Mouse (Mus musculus): ENCODE measurements around the gene Nckap1. TPM values are rescaled to one million over a fixed set of nuclear protein-coding genes. Genes with fewer than 3 reads are reported as not detected.

The Nckap1 gene
- polyA plus RNA-seq, 1 experiment from 2014 or later = 70.9 TPM

GRCm38 (mm10) chr2:80577286-80577685 lies 3.9 kb downstream of the Nckap1 start:
- DNase-seq (ENCODE audit: low spot score) (no peak), ATAC-seq (replicated peaks; ENCODE audit: low FRiP score) (no peak)
- Histone ChIP-seq H3K27me3 (ENCODE audit: control insufficient read depth, insufficient read depth, low read length) (no peaks in the 10 kb centered on the region), H3K9ac (ENCODE audit: low read length) (no peak overlapping the region), H3K4me1 (replicated peaks; ENCODE audit: control insufficient read depth, insufficient read depth, low read length) (peaks cover 3% of the 10 kb centered on the region; the same call in 1 of the 2 replicates), H3K36me3 (ENCODE audit: control insufficient read depth, insufficient read depth, low read length) (no peaks in the 10 kb centered on the region), H3K4me2 (ENCODE audit: low read depth, low read length, severe bottlenecking) (no peak overlapping the region), H3K27ac (ENCODE audit: low read depth, low read length) (no peak overlapping the region), H3K9me3 (ENCODE audit: control insufficient read depth, low read length) (no peaks in the 10 kb centered on the region), H3K4me3 (ENCODE audit: low read depth, low read length) (no peak overlapping the region)
- WGBS = 93% methylated on average over 1 of the region's 1 CpGs

GRCm38 (mm10) chr2:80570656-80571055 lies 10.5 kb downstream of the Nckap1 start:
- WGBS = 77% methylated on average over 4 of the region's 4 CpGs
- Histone ChIP-seq H3K4me3 (ENCODE audit: low read depth, low read length) (no peak overlapping the region), H3K27me3 (ENCODE audit: control insufficient read depth, insufficient read depth, low read length) (no peaks in the 10 kb centered on the region), H3K9ac (ENCODE audit: low read length) (no peak overlapping the region), H3K9me3 (ENCODE audit: control insufficient read depth, low read length) (no peaks in the 10 kb centered on the region), H3K4me2 (ENCODE audit: low read depth, low read length, severe bottlenecking) (no peak overlapping the region), H3K27ac (ENCODE audit: low read depth, low read length) (no peak overlapping the region), H3K4me1 (replicated peaks; ENCODE audit: control insufficient read depth, insufficient read depth, low read length) (no peaks in the 10 kb centered on the region), H3K36me3 (ENCODE audit: control insufficient read depth, insufficient read depth, low read length) (no peaks in the 10 kb centered on the region)
- ATAC-seq (replicated peaks; ENCODE audit: low FRiP score) (no peak), DNase-seq (ENCODE audit: low spot score) (no peak)

- WGBS = 90% methylated on average over 4 of the region's 4 CpGs
- Histone ChIP-seq H3K36me3 (ENCODE audit: control insufficient read depth, insufficient read depth, low read length) (no peaks in the 10 kb centered on the region), H3K4me1 (replicated peaks; ENCODE audit: control insufficient read depth, insufficient read depth, low read length) (no peaks in the 10 kb centered on the region), H3K27ac (ENCODE audit: low read depth, low read length) (no peak overlapping the region), H3K9ac (ENCODE audit: low read length) (no peak overlapping the region), H3K4me3 (ENCODE audit: low read depth, low read length) (no peak overlapping the region), H3K27me3 (ENCODE audit: control insufficient read depth, insufficient read depth, low read length) (no peaks in the 10 kb centered on the region), H3K9me3 (ENCODE audit: control insufficient read depth, low read length) (no peaks in the 10 kb centered on the region), H3K4me2 (ENCODE audit: low read depth, low read length, severe bottlenecking) (no peak overlapping the region)
- ATAC-seq (replicated peaks; ENCODE audit: low FRiP score) (no peak), DNase-seq (ENCODE audit: low spot score) (no peak)
These were observed 13.8 kb downstream of the Nckap1 start for GRCm38 (mm10) chr2:80567411-80567810.

GRCm38 (mm10) chr2:80562253-80562652 lies 18.9 kb downstream of the Nckap1 start:
- Histone ChIP-seq H3K27ac (ENCODE audit: low read depth, low read length) (no peak overlapping the region), H3K4me1 (replicated peaks; ENCODE audit: control insufficient read depth, insufficient read depth, low read length) (no peaks in the 10 kb centered on the region)
- no peak for ATAC-seq (replicated peaks; ENCODE audit: low FRiP score)

GRCm38 (mm10) chr2:80561478-80561877 lies 19.7 kb downstream of the Nckap1 start:
- H3K27ac ChIP-seq (ENCODE audit: low read depth, low read length) = no peak overlapping the region
- H3K4me1 ChIP-seq (replicated peaks; ENCODE audit: control insufficient read depth, insufficient read depth, low read length) = no peaks in the 10 kb centered on the region
- H3K4me2 ChIP-seq (ENCODE audit: low read depth, low read length, severe bottlenecking) = no peak overlapping the region
- H3K27me3 ChIP-seq (ENCODE audit: control insufficient read depth, insufficient read depth, low read length) = no peaks in the 10 kb centered on the region
- H3K9me3 ChIP-seq (ENCODE audit: control insufficient read depth, low read length) = no peaks in the 10 kb centered on the region
- no peak overlapping the region for H3K4me3 ChIP-seq (ENCODE audit: low read depth, low read length)
- H3K36me3 ChIP-seq (ENCODE audit: control insufficient read depth, insufficient read depth, low read length) = no peaks in the 10 kb centered on the region
- no peak overlapping the region for H3K9ac ChIP-seq (ENCODE audit: low read length)
- ATAC-seq (replicated peaks; ENCODE audit: low FRiP score) (no peak), DNase-seq (ENCODE audit: low spot score) (no peak)
- 89% methylated on average over 3 of the region's 3 CpGs for WGBS

More at GRCm38 (mm10) chr2:80562253-80562652, 18.9 kb downstream of the Nckap1 start:
- no peaks in the 10 kb centered on the region for H3K27me3 ChIP-seq (ENCODE audit: control insufficient read depth, insufficient read depth, low read length)
- H3K4me2 ChIP-seq (ENCODE audit: low read depth, low read length, severe bottlenecking) = no peak overlapping the region
- no peaks in the 10 kb centered on the region for H3K36me3 ChIP-seq (ENCODE audit: control insufficient read depth, insufficient read depth, low read length)
- no peak for DNase-seq (ENCODE audit: low spot score)
- H3K9me3 ChIP-seq (ENCODE audit: control insufficient read depth, low read length) = no peaks in the 10 kb centered on the region
- H3K9ac ChIP-seq (ENCODE audit: low read length) = no peak overlapping the region
- H3K4me3 ChIP-seq (ENCODE audit: low read depth, low read length) = no peak overlapping the region

- Histone ChIP-seq H3K4me1 (replicated peaks; ENCODE audit: control insufficient read depth, insufficient read depth, low read length) (no peaks in the 10 kb centered on the region), H3K9me3 (ENCODE audit: control insufficient read depth, low read length) (no peaks in the 10 kb centered on the region), H3K36me3 (ENCODE audit: control insufficient read depth, insufficient read depth, low read length) (no peaks in the 10 kb centered on the region), H3K27ac (ENCODE audit: low read depth, low read length) (no peak overlapping the region), H3K27me3 (ENCODE audit: control insufficient read depth, insufficient read depth, low read length) (no peaks in the 10 kb centered on the region), H3K4me3 (ENCODE audit: low read depth, low read length) (no peak overlapping the region), H3K4me2 (ENCODE audit: low read depth, low read length, severe bottlenecking) (no peak overlapping the region), H3K9ac (ENCODE audit: low read length) (no peak overlapping the region)
- WGBS = 94% methylated on average over 5 of the region's 5 CpGs
- ATAC-seq (replicated peaks; ENCODE audit: low FRiP score) = no peak
- no peak for DNase-seq (ENCODE audit: low spot score)
These were observed 20.4 kb downstream of the Nckap1 start for GRCm38 (mm10) chr2:80560773-80561172.

- Histone ChIP-seq H3K36me3 (ENCODE audit: control insufficient read depth, insufficient read depth, low read length) (no peaks in the 10 kb centered on the region), H3K9me3 (ENCODE audit: control insufficient read depth, low read length) (no peaks in the 10 kb centered on the region), H3K4me1 (replicated peaks; ENCODE audit: control insufficient read depth, insufficient read depth, low read length) (no peaks in the 10 kb centered on the region), H3K27me3 (ENCODE audit: control insufficient read depth, insufficient read depth, low read length) (no peaks in the 10 kb centered on the region), H3K4me3 (ENCODE audit: low read depth, low read length) (no peak overlapping the region), H3K9ac (ENCODE audit: low read length) (no peak overlapping the region), H3K27ac (ENCODE audit: low read depth, low read length) (no peak overlapping the region), H3K4me2 (ENCODE audit: low read depth, low read length, severe bottlenecking) (no peak overlapping the region)
- DNase-seq (ENCODE audit: low spot score) (no peak), ATAC-seq (replicated peaks; ENCODE audit: low FRiP score) (no peak)
- 89% methylated on average over 5 of the region's 5 CpGs for WGBS
These were observed 21.5 kb downstream of the Nckap1 start for GRCm38 (mm10) chr2:80559655-80560054.

GRCm38 (mm10) chr2:80554442-80554841 lies 26.7 kb downstream of the Nckap1 start:
- no peak overlapping the region for H3K9ac ChIP-seq (ENCODE audit: low read length)
- no peak overlapping the region for H3K4me2 ChIP-seq (ENCODE audit: low read depth, low read length, severe bottlenecking)
- H3K4me1 ChIP-seq (replicated peaks; ENCODE audit: control insufficient read depth, insufficient read depth, low read length) = no peaks in the 10 kb centered on the region
- WGBS = 91% methylated on average over 4 of the region's 4 CpGs
- H3K27me3 ChIP-seq (ENCODE audit: control insufficient read depth, insufficient read depth, low read length) = no peaks in the 10 kb centered on the region
- DNase-seq (ENCODE audit: low spot score) = no peak
- ATAC-seq (replicated peaks; ENCODE audit: low FRiP score) = no peak
- H3K27ac ChIP-seq (ENCODE audit: low read depth, low read length) = no peak overlapping the region
- peaks cover 5% of the 10 kb centered on the region for H3K36me3 ChIP-seq (ENCODE audit: control insufficient read depth, insufficient read depth, low read length)
- H3K4me3 ChIP-seq (ENCODE audit: low read depth, low read length) = no peak overlapping the region
- H3K9me3 ChIP-seq (ENCODE audit: control insufficient read depth, low read length) = no peaks in the 10 kb centered on the region

GRCm38 (mm10) chr2:80549704-80550103 lies 31.5 kb downstream of the Nckap1 start:
- Histone ChIP-seq H3K4me1 (replicated peaks; ENCODE audit: control insufficient read depth, insufficient read depth, low read length) (no peaks in the 10 kb centered on the region), H3K27me3 (ENCODE audit: control insufficient read depth, insufficient read depth, low read length) (no peaks in the 10 kb centered on the region), H3K4me3 (ENCODE audit: low read depth, low read length) (no peak overlapping the region), H3K9ac (ENCODE audit: low read length) (no peak overlapping the region), H3K9me3 (ENCODE audit: control insufficient read depth, low read length) (no peaks in the 10 kb centered on the region), H3K36me3 (ENCODE audit: control insufficient read depth, insufficient read depth, low read length) (peaks cover 5% of the 10 kb centered on the region), H3K4me2 (ENCODE audit: low read depth, low read length, severe bottlenecking) (no peak overlapping the region), H3K27ac (ENCODE audit: low read depth, low read length) (no peak overlapping the region)
- DNase-seq (ENCODE audit: low spot score) (no peak), ATAC-seq (replicated peaks; ENCODE audit: low FRiP score) (no peak)
- WGBS = 94% methylated on average over 4 of the region's 4 CpGs

Data from forebrain, embryonic 11.5 days (tissue).